Mouse (Mus musculus) duodenum, adult 2 months (tissue): ENCODE measurements around the gene Ckb. TPM values are rescaled to one million over a fixed set of nuclear protein-coding genes. Genes with fewer than 3 reads are reported as not detected.

Experiments used
- polyA plus RNA-seq: library from polyadenylated mRNA; depleted of rRNA; stranded (reverse); fragments of >200 nt; gene quantifications from 2 replicates; pipeline ENCODE4 v1.2.3, GENCODE M21; 2012; ENCODE audit warnings: low replicate concordance; rRNA removed

Gene Ckb
- polyA plus RNA-seq = 1,829 and 2,014 TPM in 2 replicates

GRCm38 (mm10) chr12:111672176-111672575, at the start of gene Ckb:
TSS of gene Ckb (minus strand) at chr12:111672338.

GRCm38 (mm10) chr12:111713004-111713651, 41.0 kb upstream of the Ckb start, which contains the start of the genes Bag5 and Apopt1:
TSS of gene Bag5 (minus strand) at chr12:111713257.
TSS of gene Apopt1 (plus strand) at chr12:111713261.

GRCm38 (mm10) chr12:111677882-111678669, 5.9 kb upstream of the Ckb start, which contains the start of gene Trmt61a:
TSS of gene Trmt61a (plus strand) at chr12:111678105.

Other genes starting within 250 kb of the Ckb start
- 8.2 and 13.2 TPM in 2 replicates for gene Tnfaip2, start 229.9 kb downstream of the Ckb start, polyA plus RNA-seq
- gene Gm266, start 186.5 kb downstream of the Ckb start, polyA plus RNA-seq = 0.40 and 0.56 TPM in 2 replicates
- gene Eif5, start 134.3 kb downstream of the Ckb start, polyA plus RNA-seq = 70.5 and 96.8 TPM in 2 replicates
- gene Mark3, start 97.8 kb downstream of the Ckb start, polyA plus RNA-seq = 14.8 and 19.2 TPM in 2 replicates
- 27.7 and 54.5 TPM in 2 replicates for gene Trmt61a, start 5.8 kb upstream of the Ckb start, polyA plus RNA-seq
- gene Bag5, start 40.9 kb upstream of the Ckb start, polyA plus RNA-seq = 2.9 and 3.7 TPM in 2 replicates
- gene Apopt1, start 40.9 kb upstream of the Ckb start, polyA plus RNA-seq = 29.6 and 101 TPM in 2 replicates
- gene Klc1, start 86.5 kb upstream of the Ckb start, polyA plus RNA-seq = 40.4 and 41.1 TPM in 2 replicates
- 7.6 and 8.9 TPM in 2 replicates for gene Xrcc3, start 141.5 kb upstream of the Ckb start, polyA plus RNA-seq
- gene Zfyve21, start 141.8 kb upstream of the Ckb start, polyA plus RNA-seq = 52.8 and 116 TPM in 2 replicates
- 14.9 and 16.3 TPM in 2 replicates for gene Ppp1r13b, start 235.8 kb upstream of the Ckb start, polyA plus RNA-seq